Mouse (Mus musculus) adrenal gland, adult (tissue): ENCODE data around the gene Olfr1137.

Experiments used
- DNase-seq, 2 experiments: peaks; one replicate each; pipeline ENCODE4 v3.0.0; 2022 to 2023; ENCODE audit warnings: low spot score in 1 of 2; ENCODE audit not compliant: inconsistent age in 2 of 2

Gene Olfr1137

DNA sequence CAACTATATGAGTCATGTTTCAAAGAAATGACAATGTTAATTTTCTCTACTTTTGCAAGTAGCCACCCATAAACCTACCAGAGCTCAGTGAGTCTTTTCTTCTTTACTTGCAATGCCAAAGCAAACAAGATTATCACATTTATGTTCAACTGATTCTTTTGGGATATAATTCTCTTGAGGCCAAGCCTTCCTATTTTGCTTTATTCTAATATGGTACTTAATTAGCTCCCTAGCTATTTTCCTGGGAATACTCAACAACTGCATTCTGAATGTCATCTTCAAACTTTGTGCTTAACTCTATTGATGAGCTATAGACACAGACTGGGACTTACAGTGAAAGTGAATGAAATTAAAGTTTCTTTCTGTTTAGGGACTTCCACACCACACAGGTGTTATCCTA is at the start of gene Olfr1137:
Olfr1137 (minus strand) TSS at position 101 of the 400 bp plus-strand sequence.
- no peak for DNase-seq

GRCm38 (mm10) chr2:87753891-87754290 is 40.9 kb upstream of the Olfr1137 start, which contains the start of gene Olfr1141:
TSS of gene Olfr1141 (minus strand) at chr2:87753991.
- DNase-seq = no peak

DNA sequence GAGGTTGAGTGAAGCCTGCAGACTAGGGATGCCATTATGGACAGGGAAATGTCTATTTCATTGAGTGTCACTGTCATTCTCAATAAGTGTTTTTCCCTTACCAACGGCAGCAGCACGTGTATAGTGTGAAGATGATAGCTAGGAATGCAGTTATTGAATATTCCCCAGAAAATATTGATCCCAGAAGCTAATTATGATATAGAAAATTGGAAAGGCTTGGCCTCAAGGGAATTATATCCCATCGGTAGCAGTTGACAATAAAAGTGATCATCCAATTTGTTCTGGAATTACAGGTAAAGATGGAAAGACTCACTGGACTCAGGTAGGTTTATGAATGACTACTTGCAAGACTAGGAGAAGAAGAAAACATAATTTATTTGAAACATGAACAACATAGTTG is 30.5 kb upstream of the Olfr1137 start, which contains the start of gene Olfr1140:
Olfr1140 (plus strand) TSS at position 301 of the 400 bp plus-strand sequence.
- no peak for DNase-seq

DNA sequence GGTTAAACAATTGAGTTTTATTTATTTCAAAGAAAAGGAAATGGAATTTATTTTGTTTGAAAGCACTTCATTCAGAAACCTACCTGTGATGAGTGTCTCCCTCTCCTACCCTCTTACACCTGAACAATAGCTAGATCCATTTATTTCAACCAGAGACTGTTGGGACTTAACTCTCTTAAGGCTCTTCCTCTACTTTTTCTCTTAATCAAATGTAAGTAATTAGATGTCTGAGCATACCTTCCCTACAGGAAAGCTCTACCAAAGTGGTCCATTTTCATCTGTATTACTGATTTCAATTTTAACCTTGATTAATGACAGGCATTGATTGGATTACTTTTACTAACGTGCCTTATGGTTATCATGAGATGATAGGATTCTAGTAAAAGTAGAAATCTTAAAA is 26.9 kb upstream of the Olfr1137 start, which contains the start of gene Olfr1138:
Olfr1138 (minus strand) TSS at position 101 of the 400 bp plus-strand sequence.
- DNase-seq = no peak

DNA sequence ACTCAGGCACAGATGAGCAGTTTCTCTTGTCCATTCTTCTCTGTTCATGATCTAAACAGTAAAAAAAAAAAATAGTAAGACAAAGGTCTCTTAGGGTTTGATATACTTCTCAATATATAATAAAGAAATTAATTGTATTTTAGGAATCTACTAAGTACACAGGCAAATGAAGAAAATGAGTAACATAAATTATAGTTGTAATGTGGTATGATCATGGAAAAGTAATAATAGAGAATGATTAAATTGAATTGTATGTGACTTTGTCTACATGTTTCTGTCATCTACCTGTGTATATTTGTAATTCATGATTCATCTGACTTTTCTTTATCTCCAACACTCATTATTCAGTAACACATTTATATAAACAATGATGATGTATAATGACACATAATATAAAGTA is 19.1 kb downstream of the Olfr1137 start, which contains the start of gene Olfr1136:
Olfr1136 (minus strand) TSS at position 101 of the 400 bp plus-strand sequence.
- no peak for DNase-seq

GRCm38 (mm10) chr2:87673564-87673963 is 39.4 kb downstream of the Olfr1137 start, which contains the start of gene Olfr1135:
TSS of gene Olfr1135 (minus strand) at chr2:87673664.
- no peak for DNase-seq
